Mouse (Mus musculus) heart, adult 2 months (tissue): ENCODE results near the gene Spock1. TPM values are rescaled to one million over a fixed set of nuclear protein-coding genes. Genes with fewer than 3 reads are reported as not detected.

Experiments used
- DNase-seq, 2 experiments: peaks; one replicate each; pipeline ENCODE4 v3.0.0; 2021
- H3K27ac ChIP-seq: fragments of 200-600 bp; 2 replicates; pipeline ENCODE4 v1.8.1; 2022
- H3K27me3 ChIP-seq: fragments of 200-500 bp; 2 replicates; pipeline ENCODE4 v1.6.1; 2012; ENCODE audit warnings: mild to moderate bottlenecking, low read length, inconsistent platforms, mixed read lengths; ENCODE audit not compliant: control insufficient read depth, insufficient read depth
- H3K36me3 ChIP-seq: fragments of 200-500 bp; 2 replicates; pipeline ENCODE4 v1.6.1; 2012; ENCODE audit warnings: low read length, inconsistent platforms; ENCODE audit not compliant: control insufficient read depth, insufficient read depth
- H3K4me1 ChIP-seq: fragments of 200-500 bp; 2 replicates; pipeline ENCODE4 v1.6.1; 2011; ENCODE audit warnings: low read length; ENCODE audit not compliant: control insufficient read depth, insufficient read depth
- H3K4me3 ChIP-seq: fragments of 200-600 bp; 2 replicates; pipeline ENCODE4 v1.8.1; 2022
- H3K79me2 ChIP-seq: fragments of 200-500 bp; replicated peaks from 2 replicates; pipeline ENCODE4 v1.6.1; 2012; ENCODE audit warnings: mild to moderate bottlenecking, inconsistent platforms, low read length, moderate library complexity, mixed read lengths; ENCODE audit not compliant: control insufficient read depth, insufficient read depth
- H3K9ac ChIP-seq: fragments of 200-500 bp; 2 replicates; pipeline ENCODE4 v1.6.1; 2012; ENCODE audit warnings: low read depth, mild to moderate bottlenecking, control low read depth, inconsistent platforms, low read length, mixed read lengths
- CTCF ChIP-seq: fragments of 200-600 bp; IDR thresholded peaks from 2 replicates; pipeline ENCODE4 v1.8.1; 2022; ENCODE audit warnings: antibody characterized with exemption, mild to moderate bottlenecking, moderate library complexity
- EP300 ChIP-seq: fragments of 200-500 bp; IDR thresholded peaks from 2 replicates; pipeline ENCODE4 v1.6.1; 2011; ENCODE audit warnings: low read depth, low read length, control low read depth; ENCODE audit not compliant: insufficient read depth
- POLR2A ChIP-seq: fragments of 200-500 bp; IDR thresholded peaks from 2 replicates; pipeline ENCODE4 v1.6.1; 2011; ENCODE audit warnings: mild to moderate bottlenecking, low read depth, low read length, control low read depth; ENCODE audit not compliant: insufficient read depth
- WGBS: fragments of 180-500 bp; shearing (Covaris S2); methylation state at CpG from one replicate; pipeline ENCODE4 v1.1.7; 2018; 5-methylcytosine and 5-hydroxymethylcytosine counted together
- intact Hi-C: fragments of 180-260 bp; cut with DNase I; formaldehyde crosslinking; loops from one replicate; pipeline ENCODE4 v1.15.1; 2025
- polyA plus RNA-seq: library from polyadenylated mRNA; depleted of rRNA; stranded (reverse); fragments of >200 nt; gene quantifications from 2 replicates; pipeline ENCODE4 v1.2.3, GENCODE M21; 2012
- total RNA-seq, 2 experiments: library from RNA; stranded (reverse); gene quantifications; 2 replicates each; pipeline ENCODE4 v1.2.3; 2021

The Spock1 gene
- total and polyA plus RNA-seq, 3 experiments = 0.04 TPM; not detected in 2

DNA sequence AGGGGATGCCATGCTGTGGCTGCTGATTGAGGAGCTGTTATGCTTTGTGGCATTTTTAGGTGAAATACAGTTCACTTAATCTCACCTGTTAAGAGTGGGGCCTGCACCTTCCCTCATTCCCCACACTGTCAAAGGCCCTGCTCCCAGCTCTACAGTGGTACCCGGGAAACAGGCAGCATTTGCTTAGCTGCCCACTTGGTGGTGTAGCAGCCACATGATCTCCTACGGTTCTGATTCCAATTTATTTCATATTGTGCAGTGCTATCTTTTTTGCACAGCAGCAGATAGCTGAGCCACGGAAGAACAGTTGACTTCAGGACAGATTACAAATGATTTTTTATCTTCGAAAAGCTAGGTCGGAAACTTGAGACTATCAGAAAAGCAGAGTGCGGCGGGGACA is 406.6 kb downstream of the Spock1 start:
- 49% methylated on average over 7 of the region's 7 CpGs for WGBS
- no peaks in the 10 kb centered on the region for H3K79me2 ChIP-seq
- intact Hi-C loops = no loop called here
- TF ChIP-seq POLR2A = no peak
- no peak for TF ChIP-seq CTCF
- TF ChIP-seq EP300 = no peak
- H3K4me3 ChIP-seq = no peak overlapping the region
- H3K27ac ChIP-seq = no peak overlapping the region
- DNase-seq = no peak
- H3K4me1 ChIP-seq = no peaks in the 10 kb centered on the region
- no peak overlapping the region for H3K9ac ChIP-seq
- H3K36me3 ChIP-seq = no peaks in the 10 kb centered on the region
- H3K27me3 ChIP-seq = no peaks in the 10 kb centered on the region

DNA sequence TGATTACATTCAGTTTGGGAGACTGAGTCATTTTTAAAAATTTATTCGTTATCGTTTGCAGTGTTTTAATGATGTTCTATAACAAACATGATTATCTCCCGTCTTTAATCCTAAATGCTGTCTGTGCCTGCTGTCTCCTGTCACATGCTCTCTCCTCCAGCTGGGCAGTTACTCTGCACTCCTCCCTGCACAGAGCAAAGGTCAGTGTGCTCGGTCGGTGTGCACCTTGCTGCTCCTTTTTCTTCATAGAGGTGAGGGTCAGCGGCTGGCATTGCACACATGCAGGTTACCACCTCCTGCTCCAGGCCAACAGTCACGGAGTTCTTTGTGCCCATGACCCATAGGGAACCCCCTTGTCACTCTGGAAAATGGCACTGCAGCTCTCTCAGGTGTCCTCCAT is 411.4 kb downstream of the Spock1 start:
- WGBS = 71% methylated on average over 7 of the region's 7 CpGs
- DNase-seq = no peak
- Histone ChIP-seq H3K9ac (no peak overlapping the region), H3K27ac (no peak overlapping the region), H3K36me3 (no peaks in the 10 kb centered on the region), H3K79me2 (no peaks in the 10 kb centered on the region), H3K4me3 (no peak overlapping the region), H3K4me1 (no peaks in the 10 kb centered on the region), H3K27me3 (no peaks in the 10 kb centered on the region)
- intact Hi-C loops = no loop called here
- TF ChIP-seq EP300 = no peak

GRCm38 (mm10) chr13:57494838-57495237 is 413.3 kb downstream of the Spock1 start:
- intact Hi-C loops = no loop called here
- Histone ChIP-seq H3K36me3 (no peaks in the 10 kb centered on the region), H3K27ac (no peak overlapping the region), H3K4me3 (no peak overlapping the region), H3K79me2 (no peaks in the 10 kb centered on the region), H3K27me3 (no peaks in the 10 kb centered on the region), H3K9ac (no peak overlapping the region), H3K4me1 (no peaks in the 10 kb centered on the region)
- 23% methylated on average over 1 of the region's 1 CpGs for WGBS
- DNase-seq = no peak
- TF ChIP-seq EP300 (no peak), POLR2A (no peak), CTCF (no peak)

GRCm38 (mm10) chr13:57488926-57489325 is 419.2 kb downstream of the Spock1 start:
- no peaks in the 10 kb centered on the region for H3K27me3 ChIP-seq
- WGBS = 73% methylated on average over 8 of the region's 8 CpGs
- intact Hi-C loops = no loop called here

GRCm38 (mm10) chr13:57484426-57485168 is 423.5 kb downstream of the Spock1 start:
- WGBS = 86% methylated on average over 16 of the region's 16 CpGs
- DNase-seq = no peak
- H3K27ac ChIP-seq = no peak overlapping the region
- H3K27me3 ChIP-seq = no peaks in the 10 kb centered on the region
- H3K9ac ChIP-seq = no peak overlapping the region
- intact Hi-C loops = no loop called here
- H3K4me3 ChIP-seq = no peak overlapping the region
- H3K36me3 ChIP-seq = no peaks in the 10 kb centered on the region
- H3K79me2 ChIP-seq = no peaks in the 10 kb centered on the region
- H3K4me1 ChIP-seq = no peaks in the 10 kb centered on the region
- no peak for TF ChIP-seq POLR2A
- no peak for TF ChIP-seq EP300
- TF ChIP-seq CTCF = no peak

More at GRCm38 (mm10) chr13:57488926-57489325, 419.2 kb downstream of the Spock1 start:
- Histone ChIP-seq H3K9ac (no peak overlapping the region), H3K27ac (no peak overlapping the region), H3K4me1 (no peaks in the 10 kb centered on the region), H3K4me3 (no peak overlapping the region), H3K79me2 (no peaks in the 10 kb centered on the region), H3K36me3 (no peaks in the 10 kb centered on the region)
- TF ChIP-seq CTCF (no peak), EP300 (no peak), POLR2A (no peak)
- peak in 1 of 2 experiments; percentile 21 for DNase-seq

- no peak overlapping the region for H3K9ac ChIP-seq
- 26% methylated on average over 6 of the region's 6 CpGs for WGBS
- no peaks in the 10 kb centered on the region for H3K27me3 ChIP-seq
- intact Hi-C loops = loop anchor here (2.0 kb wide), 1 partner anchor 432 kb away; the partner anchor contains the start of gene Spock1
- no peaks in the 10 kb centered on the region for H3K79me2 ChIP-seq
- TF ChIP-seq EP300 (no peak), POLR2A (no peak), CTCF (peak; percentile 66)
- no peak overlapping the region for H3K4me3 ChIP-seq
- H3K4me1 ChIP-seq = no peaks in the 10 kb centered on the region
- no peak overlapping the region for H3K27ac ChIP-seq
- no peak for DNase-seq
- H3K36me3 ChIP-seq = no peaks in the 10 kb centered on the region
Measured at GRCm38 (mm10) chr13:57476700-57477099, 431.4 kb downstream of the Spock1 start.
